Mouse (Mus musculus): ENCODE data around the gene Pdzk1. TPM values are rescaled to one million over a fixed set of nuclear protein-coding genes. Genes with fewer than 3 reads are reported as not detected.

Pdzk1 gene
- polyA plus RNA-seq, 1 experiment, result not detected

GRCm38 (mm10) chr3:96847661-96848060 lies 18.6 kb downstream of the Pdzk1 start:
- H3K4me3 ChIP-seq (ENCODE audit: insufficient read depth, low read depth, low read length), result no peak overlapping the region
- H3K27ac ChIP-seq (ENCODE audit: insufficient read depth, low read depth, low read length), result no peak overlapping the region
- H3K4me1 ChIP-seq (ENCODE audit: control insufficient read depth, insufficient read depth, low read length), result no peaks in the 10 kb centered on the region
- TF ChIP-seq POLR2A (IDR thresholded peaks at IDR 0.05; ENCODE audit: insufficient read depth, low read depth, low read length) (no peak), CTCF (IDR thresholded peaks at IDR 0.05; ENCODE audit: insufficient read depth, low read depth, low read length) (no peak)
- WGBS, result 57% methylated on average over 6 of the region's 6 CpGs

- no peak for TF ChIP-seq CTCF (IDR thresholded peaks at IDR 0.05; ENCODE audit: insufficient read depth, low read depth, low read length)
- H3K4me3 ChIP-seq (ENCODE audit: insufficient read depth, low read depth, low read length), result no peak overlapping the region
- H3K27ac ChIP-seq (ENCODE audit: insufficient read depth, low read depth, low read length), result no peak overlapping the region
- no peaks in the 10 kb centered on the region for H3K4me1 ChIP-seq (ENCODE audit: control insufficient read depth, insufficient read depth, low read length)
- WGBS, result 85% methylated on average over 7 of the region's 8 CpGs
Measured at GRCm38 (mm10) chr3:96848470-96848869, 19.4 kb downstream of the Pdzk1 start.

DNA sequence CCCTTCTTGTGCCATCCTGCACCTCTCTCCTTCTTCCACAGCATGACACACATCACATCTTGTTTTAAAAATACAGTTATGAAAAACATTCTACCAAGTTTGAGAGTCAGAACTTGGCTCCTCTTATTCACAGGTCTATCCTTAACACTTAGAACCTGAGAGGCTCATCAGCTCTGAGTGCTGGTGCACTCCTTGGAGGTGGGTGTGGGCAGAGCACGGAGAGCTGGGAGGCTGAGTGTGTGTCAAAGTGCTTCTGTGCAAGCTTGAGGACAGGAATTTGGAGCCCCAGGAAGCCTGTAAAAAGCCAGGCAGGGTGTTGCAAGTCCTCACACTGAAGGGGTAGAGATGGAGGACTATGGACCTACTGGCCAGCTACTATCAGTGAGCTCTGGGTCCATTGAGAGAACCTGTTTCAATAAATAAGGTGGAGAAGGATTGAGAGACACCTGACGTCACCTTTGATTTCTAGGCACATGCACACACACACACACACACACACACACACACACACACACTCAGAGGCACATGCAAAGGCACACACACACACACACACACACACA lies 20.2 kb downstream of the Pdzk1 start:
- TF ChIP-seq CTCF (IDR thresholded peaks at IDR 0.05; ENCODE audit: insufficient read depth, low read depth, low read length), result no peak
- no peak for TF ChIP-seq POLR2A (IDR thresholded peaks at IDR 0.05; ENCODE audit: insufficient read depth, low read depth, low read length)
- Histone ChIP-seq H3K4me1 (ENCODE audit: control insufficient read depth, insufficient read depth, low read length) (no peaks in the 10 kb centered on the region), H3K27ac (ENCODE audit: insufficient read depth, low read depth, low read length) (no peak overlapping the region), H3K4me3 (ENCODE audit: insufficient read depth, low read depth, low read length) (no peak overlapping the region)
- whole genome bisulfite sequencing, result 78% methylated on average over 2 of the region's 2 CpGs

GRCm38 (mm10) chr3:96852561-96852960 lies 23.5 kb downstream of the Pdzk1 start:
- Histone ChIP-seq H3K4me1 (ENCODE audit: control insufficient read depth, insufficient read depth, low read length) (no peaks in the 10 kb centered on the region), H3K27ac (ENCODE audit: insufficient read depth, low read depth, low read length) (no peak overlapping the region), H3K4me3 (ENCODE audit: insufficient read depth, low read depth, low read length) (no peak overlapping the region)
- no peak for TF ChIP-seq POLR2A (IDR thresholded peaks at IDR 0.05; ENCODE audit: insufficient read depth, low read depth, low read length)
- TF ChIP-seq CTCF (IDR thresholded peaks at IDR 0.05; ENCODE audit: insufficient read depth, low read depth, low read length), result no peak
- 81% methylated on average over 6 of the region's 6 CpGs for WGBS

- TF ChIP-seq POLR2A (IDR thresholded peaks at IDR 0.05; ENCODE audit: insufficient read depth, low read depth, low read length) (no peak), CTCF (IDR thresholded peaks at IDR 0.05; ENCODE audit: insufficient read depth, low read depth, low read length) (no peak)
- 96% methylated on average over 4 of the region's 4 CpGs for WGBS
- Histone ChIP-seq H3K27ac (ENCODE audit: insufficient read depth, low read depth, low read length) (no peak overlapping the region), H3K4me3 (ENCODE audit: insufficient read depth, low read depth, low read length) (no peak overlapping the region), H3K4me1 (ENCODE audit: control insufficient read depth, insufficient read depth, low read length) (no peaks in the 10 kb centered on the region)
Measured at GRCm38 (mm10) chr3:96854376-96854775, 25.3 kb downstream of the Pdzk1 start.

GRCm38 (mm10) chr3:96855833-96856232 lies 26.7 kb downstream of the Pdzk1 start:
- H3K4me1 ChIP-seq (ENCODE audit: control insufficient read depth, insufficient read depth, low read length), result no peaks in the 10 kb centered on the region
- no peak for TF ChIP-seq CTCF (IDR thresholded peaks at IDR 0.05; ENCODE audit: insufficient read depth, low read depth, low read length)
- TF ChIP-seq POLR2A (IDR thresholded peaks at IDR 0.05; ENCODE audit: insufficient read depth, low read depth, low read length), result no peak
- H3K27ac ChIP-seq (ENCODE audit: insufficient read depth, low read depth, low read length), result no peak overlapping the region
- WGBS, result 85% methylated on average over 3 of the region's 3 CpGs
- no peak overlapping the region for H3K4me3 ChIP-seq (ENCODE audit: insufficient read depth, low read depth, low read length)

DNA sequence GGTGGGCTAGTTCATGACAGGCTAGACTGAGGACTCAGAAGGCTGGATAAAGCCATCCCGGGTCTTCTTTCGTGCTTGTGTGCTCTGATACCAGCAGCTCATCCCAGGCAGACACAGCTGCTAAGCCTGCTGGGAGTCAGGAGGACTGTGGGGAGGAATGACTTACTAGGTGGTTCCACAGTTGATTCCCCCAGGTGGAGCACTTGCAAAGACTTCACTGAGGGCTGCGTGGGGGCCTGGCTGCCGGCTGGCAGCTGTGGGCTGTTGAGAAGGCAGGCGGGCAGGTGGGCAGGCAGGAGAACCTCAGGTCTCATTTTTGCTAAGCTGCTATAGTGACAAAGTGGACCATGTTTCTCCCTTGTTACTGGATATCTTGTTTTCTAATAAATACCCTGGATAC lies 31.4 kb downstream of the Pdzk1 start:
- WGBS, result 92% methylated on average over 5 of the region's 5 CpGs
- TF ChIP-seq POLR2A (IDR thresholded peaks at IDR 0.05; ENCODE audit: insufficient read depth, low read depth, low read length), result no peak
- TF ChIP-seq CTCF (IDR thresholded peaks at IDR 0.05; ENCODE audit: insufficient read depth, low read depth, low read length), result no peak
- Histone ChIP-seq H3K4me3 (ENCODE audit: insufficient read depth, low read depth, low read length) (no peak overlapping the region), H3K27ac (ENCODE audit: insufficient read depth, low read depth, low read length) (no peak overlapping the region), H3K4me1 (ENCODE audit: control insufficient read depth, insufficient read depth, low read length) (no peaks in the 10 kb centered on the region)

DNA sequence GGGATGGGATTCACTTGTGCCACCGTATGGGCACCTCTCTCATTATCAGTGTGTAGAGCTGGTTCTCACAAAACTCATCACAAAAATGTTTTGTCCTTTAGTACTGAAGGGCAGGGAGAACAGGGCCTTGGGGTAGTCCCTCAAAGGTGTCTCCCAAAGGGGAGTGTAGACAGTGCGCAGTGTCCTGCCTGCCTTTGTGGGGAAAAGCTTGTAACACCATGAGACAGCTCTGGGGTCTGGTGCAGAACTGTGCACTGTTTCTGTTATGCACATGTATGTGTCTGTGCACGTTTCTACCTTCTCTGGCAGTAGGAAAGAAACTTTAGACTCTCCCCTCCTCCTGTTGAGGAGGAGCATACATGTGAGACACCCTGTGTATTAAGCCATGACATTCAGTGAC lies 38.8 kb downstream of the Pdzk1 start:
- WGBS, result 86% methylated on average over 3 of the region's 3 CpGs
- Histone ChIP-seq H3K4me1 (ENCODE audit: control insufficient read depth, insufficient read depth, low read length) (no peaks in the 10 kb centered on the region), H3K27ac (ENCODE audit: insufficient read depth, low read depth, low read length) (no peak overlapping the region), H3K4me3 (ENCODE audit: insufficient read depth, low read depth, low read length) (no peak overlapping the region)
- TF ChIP-seq CTCF (IDR thresholded peaks at IDR 0.05; ENCODE audit: insufficient read depth, low read depth, low read length) (no peak), POLR2A (IDR thresholded peaks at IDR 0.05; ENCODE audit: insufficient read depth, low read depth, low read length) (no peak)

- WGBS, result 94% methylated on average over 8 of the region's 8 CpGs
- Histone ChIP-seq H3K4me3 (ENCODE audit: insufficient read depth, low read depth, low read length) (no peak overlapping the region), H3K4me1 (ENCODE audit: control insufficient read depth, insufficient read depth, low read length) (no peaks in the 10 kb centered on the region), H3K27ac (ENCODE audit: insufficient read depth, low read depth, low read length) (no peak overlapping the region)
- TF ChIP-seq POLR2A (IDR thresholded peaks at IDR 0.05; ENCODE audit: insufficient read depth, low read depth, low read length) (no peak), CTCF (IDR thresholded peaks at IDR 0.05; ENCODE audit: insufficient read depth, low read depth, low read length) (no peak)
Measured at GRCm38 (mm10) chr3:96868566-96868965, 39.5 kb downstream of the Pdzk1 start.

- Histone ChIP-seq H3K27ac (ENCODE audit: insufficient read depth, low read depth, low read length) (no peak overlapping the region), H3K4me3 (ENCODE audit: insufficient read depth, low read depth, low read length) (no peak overlapping the region), H3K4me1 (ENCODE audit: control insufficient read depth, insufficient read depth, low read length) (no peaks in the 10 kb centered on the region)
- WGBS, result 91% methylated on average over 7 of the region's 7 CpGs
- TF ChIP-seq POLR2A (IDR thresholded peaks at IDR 0.05; ENCODE audit: insufficient read depth, low read depth, low read length) (no peak), CTCF (IDR thresholded peaks at IDR 0.05; ENCODE audit: insufficient read depth, low read depth, low read length) (no peak)
Measured at GRCm38 (mm10) chr3:96869091-96869490, 40.0 kb downstream of the Pdzk1 start.
